Mouse (Mus musculus): ENCODE results near the gene Vgll4. TPM values are rescaled to one million over a fixed set of nuclear protein-coding genes. Genes with fewer than 3 reads are reported as not detected.

Vgll4 gene
- polyA plus RNA-seq, 1 experiment from 2014 or later = 101 TPM

DNA sequence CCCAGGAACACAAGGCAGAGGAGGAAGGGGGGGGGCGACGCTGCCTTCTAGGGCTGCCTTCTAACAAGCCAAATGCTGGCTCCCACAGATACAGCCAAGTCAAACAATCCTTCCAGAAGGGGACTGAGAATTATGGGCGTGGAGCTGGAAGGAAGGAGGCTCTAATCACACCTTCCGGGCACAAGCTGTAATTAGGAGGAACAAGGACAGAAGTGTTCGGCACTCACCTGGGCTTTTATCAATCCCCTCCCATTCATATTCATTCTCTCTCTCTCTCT is 53.1 kb downstream of the Vgll4 start:
- no peak for ATAC-seq (ENCODE audit: insufficient number of reproducible peaks, low FRiP score, low TSS enrichment, low read depth)
- no peak overlapping the region for H3K27ac ChIP-seq (replicated peaks; ENCODE audit: low read depth, low read length)
- H3K36me3 ChIP-seq (ENCODE audit: control insufficient read depth, insufficient read depth, low read length) = no peaks in the 10 kb centered on the region
- DNase-seq (ENCODE audit: low spot score) = no peak
- 0 out of 2 replicates have a peak overlapping the region, but pooled peaks have one; percentile 2 for H3K4me3 ChIP-seq (ENCODE audit: low read depth, low read length)
- peak overlapping the region; percentile 24; the same call in 1 of the 2 replicates for H3K9ac ChIP-seq (ENCODE audit: low read length)
- no peaks in the 10 kb centered on the region for H3K9me3 ChIP-seq (ENCODE audit: control insufficient read depth, low read length)
- peaks cover 70% of the 10 kb centered on the region for H3K4me1 ChIP-seq (ENCODE audit: control insufficient read depth, insufficient read depth, low read length)
- peak overlapping the region; percentile 54 for H3K4me2 ChIP-seq (ENCODE audit: low read depth, severe bottlenecking)
- 1% methylated on average over 5 of the region's 5 CpGs for WGBS
- no peaks in the 10 kb centered on the region for H3K27me3 ChIP-seq (ENCODE audit: control insufficient read depth, insufficient read depth, low read length)

- DNase-seq (ENCODE audit: low spot score) = no peak
- H3K9me3 ChIP-seq (ENCODE audit: control insufficient read depth, low read length) = no peaks in the 10 kb centered on the region
- 38% methylated on average over 19 of the region's 19 CpGs for WGBS
- peak overlapping the region; percentile 54 for H3K4me2 ChIP-seq (ENCODE audit: low read depth, severe bottlenecking)
- ATAC-seq (ENCODE audit: insufficient number of reproducible peaks, low FRiP score, low TSS enrichment, low read depth) = no peak
- peaks cover 70% of the 10 kb centered on the region for H3K4me1 ChIP-seq (ENCODE audit: control insufficient read depth, insufficient read depth, low read length)
- H3K27ac ChIP-seq (replicated peaks; ENCODE audit: low read depth, low read length) = no peak overlapping the region
- 0 out of 2 replicates have a peak overlapping the region, but pooled peaks have one; percentile 2 for H3K4me3 ChIP-seq (ENCODE audit: low read depth, low read length)
- peak overlapping the region; percentile 24; the same call in 1 of the 2 replicates for H3K9ac ChIP-seq (ENCODE audit: low read length)
- no peaks in the 10 kb centered on the region for H3K27me3 ChIP-seq (ENCODE audit: control insufficient read depth, insufficient read depth, low read length)
- no peaks in the 10 kb centered on the region for H3K36me3 ChIP-seq (ENCODE audit: control insufficient read depth, insufficient read depth, low read length)
Observed at GRCm38 (mm10) chr6:114915915-114916714, 53.7 kb downstream of the Vgll4 start.

GRCm38 (mm10) chr6:114914041-114914716 is 55.6 kb downstream of the Vgll4 start:
- H3K4me3 ChIP-seq (ENCODE audit: low read depth, low read length) = no peak overlapping the region
- no peaks in the 10 kb centered on the region for H3K27me3 ChIP-seq (ENCODE audit: control insufficient read depth, insufficient read depth, low read length)
- peak overlapping the region; percentile 12; the same call in 1 of the 2 replicates for H3K4me2 ChIP-seq (ENCODE audit: low read depth, severe bottlenecking)
- no peaks in the 10 kb centered on the region for H3K36me3 ChIP-seq (ENCODE audit: control insufficient read depth, insufficient read depth, low read length)
- peak overlapping the region; percentile 42; the same call in 1 of the 2 replicates for H3K27ac ChIP-seq (replicated peaks; ENCODE audit: low read depth, low read length)
- 0 out of 2 replicates have a peak overlapping the region, but pooled peaks have one; percentile 12 for H3K9ac ChIP-seq (ENCODE audit: low read length)
- peaks cover 67% of the 10 kb centered on the region for H3K4me1 ChIP-seq (ENCODE audit: control insufficient read depth, insufficient read depth, low read length)
- no peaks in the 10 kb centered on the region for H3K9me3 ChIP-seq (ENCODE audit: control insufficient read depth, low read length)
- DNase-seq (ENCODE audit: low spot score) (peak; percentile 58), ATAC-seq (ENCODE audit: insufficient number of reproducible peaks, low FRiP score, low TSS enrichment, low read depth) (no peak)
- 29% methylated on average over 10 of the region's 10 CpGs for WGBS

- no peaks in the 10 kb centered on the region for H3K9me3 ChIP-seq (ENCODE audit: control insufficient read depth, low read length)
- H3K36me3 ChIP-seq (ENCODE audit: control insufficient read depth, insufficient read depth, low read length) = no peaks in the 10 kb centered on the region
- 0 out of 2 replicates have a peak overlapping the region, but pooled peaks have one; percentile 12 for H3K27ac ChIP-seq (replicated peaks; ENCODE audit: low read depth, low read length)
- no peak overlapping the region for H3K9ac ChIP-seq (ENCODE audit: low read length)
- ATAC-seq (ENCODE audit: insufficient number of reproducible peaks, low FRiP score, low TSS enrichment, low read depth) = no peak
- H3K4me1 ChIP-seq (ENCODE audit: control insufficient read depth, insufficient read depth, low read length) = peaks cover 56% of the 10 kb centered on the region
- no peak overlapping the region for H3K4me3 ChIP-seq (ENCODE audit: low read depth, low read length)
- WGBS = 28% methylated on average over 4 of the region's 4 CpGs
- no peak overlapping the region for H3K4me2 ChIP-seq (ENCODE audit: low read depth, severe bottlenecking)
- no peaks in the 10 kb centered on the region for H3K27me3 ChIP-seq (ENCODE audit: control insufficient read depth, insufficient read depth, low read length)
- no peak for DNase-seq (ENCODE audit: low spot score)
Observed at GRCm38 (mm10) chr6:114913142-114913541, 56.7 kb downstream of the Vgll4 start.

DNA sequence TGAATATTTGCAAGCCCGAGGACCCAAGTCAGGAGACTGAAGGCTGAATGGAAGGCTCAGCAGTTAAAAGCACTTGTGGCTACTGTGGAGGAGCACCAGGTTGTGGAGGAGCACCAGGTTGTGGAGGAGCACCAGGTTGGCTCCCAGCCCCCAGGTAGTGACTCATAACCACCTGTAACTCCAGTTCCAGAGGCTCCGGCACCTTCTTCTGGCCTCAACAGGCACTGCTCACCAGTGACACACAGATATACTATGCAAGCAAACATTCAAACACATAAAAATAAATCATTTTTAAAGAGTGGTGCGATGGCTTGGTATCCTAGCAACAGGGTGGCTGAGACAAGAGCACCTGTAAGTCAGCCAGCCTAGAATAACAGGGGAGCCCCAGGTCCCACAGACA is 58.3 kb downstream of the Vgll4 start:
- Histone ChIP-seq H3K4me3 (ENCODE audit: low read depth, low read length) (no peak overlapping the region), H3K9ac (ENCODE audit: low read length) (no peak overlapping the region), H3K4me1 (ENCODE audit: control insufficient read depth, insufficient read depth, low read length) (peaks cover 42% of the 10 kb centered on the region), H3K27ac (replicated peaks; ENCODE audit: low read depth, low read length) (no peak overlapping the region), H3K4me2 (ENCODE audit: low read depth, severe bottlenecking) (no peak overlapping the region), H3K36me3 (ENCODE audit: control insufficient read depth, insufficient read depth, low read length) (no peaks in the 10 kb centered on the region), H3K27me3 (ENCODE audit: control insufficient read depth, insufficient read depth, low read length) (no peaks in the 10 kb centered on the region), H3K9me3 (ENCODE audit: control insufficient read depth, low read length) (no peaks in the 10 kb centered on the region)
- ATAC-seq (ENCODE audit: insufficient number of reproducible peaks, low FRiP score, low TSS enrichment, low read depth) (no peak), DNase-seq (ENCODE audit: low spot score) (no peak)
- 86% methylated on average over 3 of the region's 3 CpGs for WGBS

- H3K4me2 ChIP-seq (ENCODE audit: low read depth, severe bottlenecking) = no peak overlapping the region
- H3K27me3 ChIP-seq (ENCODE audit: control insufficient read depth, insufficient read depth, low read length) = no peaks in the 10 kb centered on the region
- no peak overlapping the region for H3K4me3 ChIP-seq (ENCODE audit: low read depth, low read length)
- no peak overlapping the region for H3K9ac ChIP-seq (ENCODE audit: low read length)
- no peaks in the 10 kb centered on the region for H3K9me3 ChIP-seq (ENCODE audit: control insufficient read depth, low read length)
- WGBS = 90% methylated on average over 7 of the region's 7 CpGs
- H3K36me3 ChIP-seq (ENCODE audit: control insufficient read depth, insufficient read depth, low read length) = no peaks in the 10 kb centered on the region
- peaks cover 29% of the 10 kb centered on the region for H3K4me1 ChIP-seq (ENCODE audit: control insufficient read depth, insufficient read depth, low read length)
- DNase-seq (ENCODE audit: low spot score) = no peak
- H3K27ac ChIP-seq (replicated peaks; ENCODE audit: low read depth, low read length) = no peak overlapping the region
- no peak for ATAC-seq (ENCODE audit: insufficient number of reproducible peaks, low FRiP score, low TSS enrichment, low read depth)
Observed at GRCm38 (mm10) chr6:114909801-114910200, 60.0 kb downstream of the Vgll4 start.

DNA sequence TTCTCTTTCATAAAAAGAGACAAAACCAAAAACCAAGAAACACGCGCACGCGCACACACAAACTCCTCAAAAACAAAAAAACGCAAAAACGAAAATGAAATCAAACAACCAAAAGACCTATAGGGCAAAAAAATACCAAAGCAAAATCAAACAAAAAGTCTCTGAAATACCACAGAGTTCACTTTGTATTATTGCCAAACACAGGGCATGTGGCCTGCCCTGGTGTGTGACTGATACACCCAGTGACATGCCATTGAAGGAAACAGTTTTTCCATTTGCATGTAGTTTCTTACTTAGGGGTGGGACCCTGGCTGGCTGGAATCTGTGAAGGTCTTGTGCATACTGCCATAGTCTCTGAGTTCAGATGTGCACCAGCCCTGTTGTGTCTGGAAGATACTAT is 62.3 kb downstream of the Vgll4 start:
- Histone ChIP-seq H3K9ac (ENCODE audit: low read length) (no peak overlapping the region), H3K4me1 (ENCODE audit: control insufficient read depth, insufficient read depth, low read length) (peaks cover 23% of the 10 kb centered on the region), H3K36me3 (ENCODE audit: control insufficient read depth, insufficient read depth, low read length) (no peaks in the 10 kb centered on the region), H3K27ac (replicated peaks; ENCODE audit: low read depth, low read length) (no peak overlapping the region), H3K27me3 (ENCODE audit: control insufficient read depth, insufficient read depth, low read length) (no peaks in the 10 kb centered on the region), H3K4me3 (ENCODE audit: low read depth, low read length) (no peak overlapping the region), H3K9me3 (ENCODE audit: control insufficient read depth, low read length) (no peaks in the 10 kb centered on the region), H3K4me2 (ENCODE audit: low read depth, severe bottlenecking) (no peak overlapping the region)
- no peak for DNase-seq (ENCODE audit: low spot score)
- WGBS = 96% methylated on average over 6 of the region's 6 CpGs
- no peak for ATAC-seq (ENCODE audit: insufficient number of reproducible peaks, low FRiP score, low TSS enrichment, low read depth)

- Histone ChIP-seq H3K4me1 (ENCODE audit: control insufficient read depth, insufficient read depth, low read length) (peaks cover 33% of the 10 kb centered on the region), H3K4me2 (ENCODE audit: low read depth, severe bottlenecking) (no peak overlapping the region), H3K9ac (ENCODE audit: low read length) (no peak overlapping the region), H3K4me3 (ENCODE audit: low read depth, low read length) (no peak overlapping the region), H3K27ac (replicated peaks; ENCODE audit: low read depth, low read length) (no peak overlapping the region), H3K27me3 (ENCODE audit: control insufficient read depth, insufficient read depth, low read length) (no peaks in the 10 kb centered on the region), H3K9me3 (ENCODE audit: control insufficient read depth, low read length) (no peaks in the 10 kb centered on the region), H3K36me3 (ENCODE audit: control insufficient read depth, insufficient read depth, low read length) (no peaks in the 10 kb centered on the region)
- DNase-seq (ENCODE audit: low spot score) (no peak), ATAC-seq (ENCODE audit: insufficient number of reproducible peaks, low FRiP score, low TSS enrichment, low read depth) (no peak)
- WGBS = 65% methylated on average over 5 of the region's 5 CpGs
Observed at GRCm38 (mm10) chr6:114906209-114906608, 63.6 kb downstream of the Vgll4 start.
